Mouse (Mus musculus) myocyte (in vitro differentiated cells): ENCODE measurements at regions not wholly inside any gene's neighbourhood (a gene's known extent, or its start where the extent isn't known, plus 50 kb on each side); places are given as distances from the start of the nearest gene placed in this dataset.

ENCODE experiments used
- POLR2A ChIP-seq: IDR thresholded peaks from one replicate; pipeline ENCODE4 v1.6.1; 2011; ENCODE audit warnings: low read depth, mild to moderate bottlenecking, control low read depth, moderate library complexity; ENCODE audit not compliant: insufficient read length
- SRF ChIP-seq: IDR thresholded peaks from one replicate; pipeline ENCODE4 v1.6.1; 2011; ENCODE audit warnings: low read depth; ENCODE audit not compliant: control insufficient read depth, insufficient read length

GRCm38 (mm10) chr6:89257416-89257815, 105.0 kb downstream of the Plxna1 start:
- TF ChIP-seq SRF (no peak), POLR2A (no peak)
